Mouse (Mus musculus): ENCODE measurements around the gene Gm49373.

Gene Gm49373

GRCm38 (mm10) chr9:21027774-21028290 is 45.1 kb downstream of the Gm49373 start:
- DNase-seq (ENCODE audit: low spot score) = no peak

DNA sequence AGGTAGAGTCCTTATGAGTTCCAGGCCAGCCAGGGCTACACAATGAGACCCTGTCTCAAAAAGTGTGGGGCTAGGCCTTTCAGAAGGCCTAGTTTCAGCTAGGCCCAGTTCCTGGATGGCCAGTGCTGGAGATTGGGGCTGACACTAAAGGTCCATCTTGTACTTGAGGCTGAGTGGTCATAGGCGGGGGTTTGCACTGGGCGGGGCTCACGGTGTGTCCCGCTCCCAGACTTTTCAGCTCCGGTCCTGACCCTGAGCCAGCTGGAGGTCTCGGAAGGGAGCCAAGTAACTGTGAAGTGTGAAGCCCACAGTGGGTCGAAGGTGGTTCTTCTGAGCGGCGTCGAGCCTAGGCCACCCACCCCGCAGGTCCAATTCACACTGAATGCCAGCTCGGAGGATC is 46.0 kb downstream of the Gm49373 start:
- no peak for DNase-seq (ENCODE audit: low spot score)

- peak; percentile 70 for DNase-seq (ENCODE audit: low spot score)
These were observed 47.6 kb downstream of the Gm49373 start for GRCm38 (mm10) chr9:21025258-21025810.

GRCm38 (mm10) chr9:21022726-21023125 is 50.2 kb downstream of the Gm49373 start:
- no peak for DNase-seq (ENCODE audit: low spot score)

GRCm38 (mm10) chr9:21022288-21022687 is 50.6 kb downstream of the Gm49373 start:
- no peak for DNase-seq (ENCODE audit: low spot score)

- DNase-seq (ENCODE audit: low spot score) = no peak
These were observed 51.5 kb downstream of the Gm49373 start for GRCm38 (mm10) chr9:21021363-21021762.

DNA sequence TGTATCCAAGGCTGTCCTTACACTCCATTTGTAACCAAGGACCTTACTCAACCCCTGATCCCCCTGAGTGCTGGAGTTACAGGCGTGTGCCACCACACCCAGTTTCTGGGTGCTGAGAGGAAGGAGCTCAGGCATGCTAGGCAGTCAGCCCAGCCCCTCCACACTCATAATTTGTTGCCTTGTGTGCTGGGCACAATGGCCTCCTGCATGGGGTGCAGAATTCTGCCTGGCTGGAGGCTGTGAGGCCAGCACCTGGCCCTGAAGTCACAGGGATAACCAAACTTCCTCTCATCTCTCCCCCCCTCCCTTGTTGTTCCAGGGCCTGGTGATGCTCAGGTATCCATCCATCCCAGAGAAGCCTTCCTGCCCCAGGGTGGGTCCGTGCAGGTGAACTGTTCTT is 54.3 kb downstream of the Gm49373 start:
- DNase-seq (ENCODE audit: low spot score) = no peak

DNA sequence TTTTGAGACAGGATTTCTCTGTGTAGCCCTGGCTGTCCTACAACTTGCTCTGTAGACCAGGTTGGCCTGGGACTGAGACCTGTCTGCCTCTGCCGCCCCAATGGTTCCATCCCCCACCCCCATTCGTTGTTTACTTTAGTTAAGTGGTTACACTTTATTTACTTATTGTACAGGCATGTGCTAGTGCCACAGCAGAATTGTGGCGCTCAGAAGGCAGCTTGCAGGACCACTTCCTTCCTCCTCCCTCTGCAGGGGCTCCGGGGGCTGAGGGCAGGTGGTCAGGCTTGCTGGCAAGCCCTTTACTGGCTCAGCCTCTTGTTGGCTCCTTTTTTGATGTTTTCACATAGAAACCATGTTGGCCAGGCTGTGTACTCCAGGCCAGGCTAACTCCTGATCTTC is 55.7 kb downstream of the Gm49373 start:
- DNase-seq (ENCODE audit: low spot score) = no peak

GRCm38 (mm10) chr9:21016331-21017176 is 56.3 kb downstream of the Gm49373 start:
- no peak for DNase-seq (ENCODE audit: low spot score)

GRCm38 (mm10) chr9:21015571-21016130 is 57.2 kb downstream of the Gm49373 start, which contains the start of gene Icam1:
Gene Icam1, plus strand, starts transcription at chr9:21015985.
- DNase-seq (ENCODE audit: low spot score) = peak; percentile 80

GRCm38 (mm10) chr9:21014691-21015570 is 58.0 kb downstream of the Gm49373 start:
- DNase-seq (ENCODE audit: low spot score) = peak; percentile 75

Data from urinary bladder, postnatal 14 days (tissue).